Mouse (Mus musculus): ENCODE results near the gene Trmt1.

DNA sequence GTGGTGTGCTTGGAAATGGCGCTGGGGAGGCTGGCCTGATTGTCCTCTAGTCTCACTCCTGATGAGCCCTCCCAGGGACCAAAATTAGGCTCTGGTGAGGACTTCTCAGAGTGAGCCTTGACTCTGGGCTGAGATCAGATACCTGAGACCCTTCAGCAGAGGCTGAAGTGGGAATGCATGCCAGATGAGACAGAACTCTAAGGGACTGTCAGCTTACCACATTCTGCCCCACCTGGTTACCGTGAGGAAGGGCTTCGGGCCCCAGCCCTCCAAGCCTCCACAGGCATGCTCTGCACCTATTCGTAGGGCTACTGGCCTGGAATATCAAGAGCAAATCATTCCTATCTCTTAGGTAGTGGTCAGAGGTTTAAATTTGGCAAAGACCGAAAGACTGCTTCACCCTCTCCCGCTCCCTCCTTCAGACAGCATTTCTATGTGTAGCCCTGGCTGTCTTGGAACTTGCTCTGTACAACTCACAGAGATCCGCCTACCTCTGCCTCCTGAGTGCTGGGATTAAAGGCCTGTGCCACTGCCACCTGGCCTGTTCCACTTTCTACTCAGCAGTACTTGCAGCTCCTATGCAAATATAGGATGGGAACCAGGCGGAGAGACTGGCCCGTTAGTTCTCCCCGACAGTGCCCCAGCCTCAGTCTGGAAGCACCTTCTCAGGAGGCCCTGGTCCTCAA lies 52.8 kb downstream of the Trmt1 start:
- TF ChIP-seq CTCF (IDR thresholded peaks at IDR 0.05; ENCODE audit: low read depth, low read length) (no peak), POLR2A (IDR thresholded peaks at IDR 0.05; ENCODE audit: extremely low read depth, insufficient read depth, low read length) (no peak)
